Mouse (Mus musculus) activated CD4-positive, CD25-positive, alpha-beta regulatory T cell, adult 9 weeks (primary cell): Measurements from ENCODE around the gene Gm38100. TPM values are rescaled to one million over a fixed set of nuclear protein-coding genes. Genes with fewer than 3 reads are reported as not detected.

Experiments used
- polyA plus RNA-seq: library from polyadenylated mRNA; unstranded; fragments of 100-300 nt; shearing (Covaris generic); gene quantifications from one replicate; pipeline ENCODE4 v1.2.1, GENCODE M21; 2017

Gm38100 gene
- not detected for polyA plus RNA-seq

GRCm38 (mm10) chr1:175920029-175920428 is at the start of gene Gm38100:
Gm38100 (plus strand) TSS chr1:175920329.

GRCm38 (mm10) chr1:175880453-175881296 is 39.5 kb upstream of the Gm38100 start, which contains the start of gene Exo1:
Exo1 (plus strand) TSS chr1:175880581.

Other genes with a start within 250 kb of the Gm38100 start
- 0.42 TPM for gene Opn3, start 227.6 kb upstream of the Gm38100 start, polyA plus RNA-seq
- 0.32 TPM for gene Chml, start 227.4 kb upstream of the Gm38100 start, polyA plus RNA-seq
- not detected for gene Wdr64, start 221.7 kb upstream of the Gm38100 start, polyA plus RNA-seq
- gene Exo1, start 39.7 kb upstream of the Gm38100 start, polyA plus RNA-seq, result 7.5 TPM
- gene Rbm8a2, start 58.8 kb downstream of the Gm38100 start, polyA plus RNA-seq, result 1.6 TPM